Mouse (Mus musculus): Measurements from ENCODE around the gene Zbtb12.
"Not testable (repeated sequence)": the region's sequence is repeated elsewhere in the genome, so short reads cannot be mapped to it uniquely, and the experiment has no call there.

- TF ChIP-seq CTCF, POLR2A (IDR thresholded peaks at IDR 0.05; ENCODE audit: extremely low read depth, insufficient read depth, low read length): not testable (repeated sequence)
Measured at GRCm38 (mm10) chr17:34900826-34901225, 21.5 kb downstream of the Zbtb12 start.
